Mouse (Mus musculus) ES-Bruce4 (cell line): ENCODE results near the gene Sgpp2.

ENCODE experiments used
- CTCF ChIP-seq: IDR thresholded peaks from one replicate; pipeline ENCODE4 v1.8.1; 2011; ENCODE audit warnings: low read depth, low read length
- EP300 ChIP-seq: IDR thresholded peaks from 2 replicates; pipeline ENCODE4 v1.6.1; 2011; ENCODE audit warnings: low read depth, low read length; ENCODE audit not compliant: insufficient read depth

GRCm38 (mm10) chr1:78372316-78372715, 62.2 kb downstream of the Sgpp2 start:
- no peak for TF ChIP-seq CTCF
- no peak for TF ChIP-seq EP300
